Mouse (Mus musculus) regulatory T cell (primary cell): ENCODE data around the gene Egln1.

Source experiments
- in situ Hi-C: fragments of 300-600 bp; cut with MboI, MseI; formaldehyde crosslinking; loops from one replicate; pipeline ENCODE4 v1.15.1; 2025; ENCODE audit warnings: high pct_unique_total_duplicates

Gene Egln1

GRCm38 (mm10) chr8:124860188-124860587, 88.9 kb downstream of the Egln1 start:
- in situ Hi-C loops = loop anchor here (5.0 kb wide), 1 partner anchor 138 kb away; the partner anchor contains the start of genes Arv1 and Ttc13

DNA sequence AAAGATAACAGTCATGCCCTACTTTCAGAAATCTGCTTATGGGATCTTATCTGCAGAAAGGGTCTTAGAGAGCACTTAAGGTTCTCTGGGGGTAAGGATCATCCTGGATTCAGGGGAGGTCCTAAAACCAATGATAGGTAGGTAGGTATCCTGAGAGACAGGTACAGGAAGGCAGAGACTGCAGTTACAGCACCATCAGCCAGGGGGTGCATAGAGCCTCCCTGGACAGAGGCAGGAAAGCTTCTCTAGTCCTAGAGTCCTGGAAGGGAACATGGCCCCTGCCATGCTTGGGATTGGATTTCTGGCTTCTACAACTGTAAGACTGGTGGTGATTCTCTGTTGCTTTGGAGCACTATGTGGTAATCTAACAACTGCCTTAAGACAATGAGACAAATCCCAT, 89.7 kb downstream of the Egln1 start:
- in situ Hi-C loops = no loop called here
